7 mouse cellular contexts compared by ENCODE assay signal in genomic region chr10:70440639-70441461, GRCm38 (mm10). TPM values are rescaled to one million over a fixed set of nuclear protein-coding genes. Genes with fewer than 3 reads are reported as not detected.
DNase-seq lines count a peak whose midpoint lies in the region; ATAC-seq and TF ChIP-seq lines count a peak whose summit lies in the region.

No protein-coding gene starts in this region.

- under 1% methylated on average over 44 of the region's 44 CpGs for WGBS in embryonic facial prominence, embryonic 10.5 days
- WGBS in heart, adult 2 months, result 1% methylated on average over 44 of the region's 44 CpGs
- under 1% methylated on average over 44 of the region's 44 CpGs for WGBS in limb, embryonic 12.5 days
- WGBS in midbrain, embryonic 16.5 days, result under 1% methylated on average over 44 of the region's 44 CpGs

- 0 out of 2 replicates have a peak, but pooled peaks have one; percentile 10 for TF ChIP-seq CTCF in heart, adult 2 months (IDR thresholded peaks at IDR 0.05)

- peak overlapping the region; percentile 82 for H3K4me3 ChIP-seq in embryonic facial prominence, embryonic 10.5 days
- peak overlapping the region; percentile 54 for H3K4me3 ChIP-seq in heart, adult 2 months
- H3K4me3 ChIP-seq in limb, embryonic 12.5 days (replicated peaks), result peak overlapping the region; percentile 64
- H3K4me3 ChIP-seq in midbrain, embryonic 16.5 days (ENCODE audit: low read depth, low read length), result peak overlapping the region; percentile 71

- H3K9me3 ChIP-seq in embryonic facial prominence, embryonic 10.5 days, result no peaks in the 10 kb centered on the region
- H3K9me3 ChIP-seq in limb, embryonic 12.5 days, result no peaks in the 10 kb centered on the region
- H3K9me3 ChIP-seq in midbrain, embryonic 16.5 days (replicated peaks; ENCODE audit: control insufficient read depth, low read length, poor library complexity, severe bottlenecking), result no peaks in the 10 kb centered on the region

- intact Hi-C loops in heart, adult 2 months (cut with DNase I), result loop anchor here (2.0 to 5.0 kb wide), 2 partner anchors 42 to 74 kb away; no protein-coding TSS in a partner anchor

- H3K27me3 ChIP-seq in embryonic facial prominence, embryonic 10.5 days (replicated peaks; ENCODE audit: low read depth, poor library complexity, severe bottlenecking), result peaks cover 6% of the 10 kb centered on the region; the same call in 1 of the 2 replicates
- no peaks in the 10 kb centered on the region for H3K27me3 ChIP-seq in heart, adult 2 months (ENCODE audit: control insufficient read depth, insufficient read depth, low read length)
- H3K27me3 ChIP-seq in limb, embryonic 12.5 days, result no peaks in the 10 kb centered on the region
- H3K27me3 ChIP-seq in midbrain, embryonic 16.5 days (ENCODE audit: control insufficient read depth, insufficient read depth, low read depth, low read length), result no peaks in the 10 kb centered on the region

- no peaks in the 10 kb centered on the region for H3K79me2 ChIP-seq in heart, adult 2 months (replicated peaks; ENCODE audit: control insufficient read depth, insufficient read depth, low read length)

- peak; percentile 51 for TF ChIP-seq POLR2A in heart, adult 2 months (IDR thresholded peaks at IDR 0.05; ENCODE audit: insufficient read depth, low read depth, low read length)

- H3K27ac ChIP-seq in embryonic facial prominence, embryonic 10.5 days (replicated peaks), result peak overlapping the region; percentile 92
- H3K27ac ChIP-seq in heart, adult 2 months, result peak overlapping the region; percentile 95
- peak overlapping the region; percentile 84 for H3K27ac ChIP-seq in limb, embryonic 12.5 days
- H3K27ac ChIP-seq in midbrain, embryonic 16.5 days (ENCODE audit: low read length), result peak overlapping the region; percentile 90

- peak overlapping the region; percentile 87 for H3K4me2 ChIP-seq in limb, embryonic 12.5 days
- H3K4me2 ChIP-seq in midbrain, embryonic 16.5 days (ENCODE audit: low read length), result peak overlapping the region; percentile 89

- H3K4me1 ChIP-seq in embryonic facial prominence, embryonic 10.5 days, result peaks cover 18% of the 10 kb centered on the region
- peaks cover 10% of the 10 kb centered on the region for H3K4me1 ChIP-seq in heart, adult 2 months (ENCODE audit: control insufficient read depth, insufficient read depth, low read length)
- peaks cover 16% of the 10 kb centered on the region for H3K4me1 ChIP-seq in limb, embryonic 12.5 days (replicated peaks)
- peaks cover 32% of the 10 kb centered on the region for H3K4me1 ChIP-seq in midbrain, embryonic 16.5 days (ENCODE audit: control insufficient read depth, insufficient read depth, low read length)

- peak; percentile 30 to 44 for DNase-seq in adrenal gland, postnatal 4 days (ENCODE audit: low spot score in 2 of 2)
- DNase-seq in embryonic facial prominence, embryonic 10.5 days (ENCODE audit: low spot score), result peak; percentile 80
- peak; percentile 70 to 77 for DNase-seq in heart, adult 2 months
- peak; percentile 11 to 30 for DNase-seq in kidney, adult 8-10 months
- peak; percentile 38 for DNase-seq in urinary bladder, postnatal 14 days (ENCODE audit: low spot score)

- peak overlapping the region; percentile 66 for H3K9ac ChIP-seq in heart, adult 2 months (ENCODE audit: low read depth, low read length)
- H3K9ac ChIP-seq in limb, embryonic 12.5 days (replicated peaks), result peak overlapping the region; percentile 75
- peak overlapping the region; percentile 88 for H3K9ac ChIP-seq in midbrain, embryonic 16.5 days (ENCODE audit: low read depth, low read length)

- TF ChIP-seq EP300 in heart, adult 2 months (IDR thresholded peaks at IDR 0.05; ENCODE audit: insufficient read depth, low read depth, low read length), result 0 out of 2 replicates have a peak, but pooled peaks have one; percentile 13

- ATAC-seq in limb, embryonic 12.5 days (ENCODE audit: insufficient number of reproducible peaks, insufficient read depth, low FRiP score, low TSS enrichment, low read depth), result peak; percentile 89
- peak; percentile 94 for ATAC-seq in midbrain, embryonic 16.5 days

- H3K36me3 ChIP-seq in embryonic facial prominence, embryonic 10.5 days (replicated peaks), result no peaks in the 10 kb centered on the region
- H3K36me3 ChIP-seq in heart, adult 2 months (ENCODE audit: control insufficient read depth, insufficient read depth, low read length), result peaks cover 4% of the 10 kb centered on the region; the same call in 1 of the 2 replicates
- H3K36me3 ChIP-seq in limb, embryonic 12.5 days, result no peaks in the 10 kb centered on the region
- no peaks in the 10 kb centered on the region for H3K36me3 ChIP-seq in midbrain, embryonic 16.5 days (ENCODE audit: control insufficient read depth, insufficient read depth, low read length)

RNA-seq across cellular contexts. Expression of gene Fam13c, which starts 0.6 kb away (rescaled TPM):
- 10 to 100 TPM; 19.1 to 19.6 TPM for total RNA-seq in adrenal gland, postnatal 4 days (2021)
- polyA plus RNA-seq in embryonic facial prominence, embryonic 10.5 days (2016; fragmentation: Nextera tagmentation; extraction: Ambion mirVana), result 5.4 and 8.5 TPM in 2 replicates
- total RNA-seq in heart, adult 2 months (2021), result 1 to 10 TPM; 5.2 to 5.5 TPM
- 2.8 TPM in 2 replicates for polyA plus RNA-seq in heart, adult 2 months (2012; rRNA removed)
- polyA plus RNA-seq in limb, embryonic 12.5 days (2016; fragmentation: Nextera tagmentation; extraction: Ambion mirVana), result 12.0 and 12.7 TPM in 2 replicates
- polyA plus RNA-seq in midbrain, embryonic 16.5 days (2015; fragmentation: Nextera tagmentation; extraction: Ambion mirVana), result 33.6 and 36.6 TPM in 2 replicates

Comparison
In these comparisons a context has a peak if more than half of its experiments do, and no peak if none do; other contexts are left out.
1. Peak in every context shown above with its lines: DNase-seq, ATAC-seq, H3K4me3 ChIP-seq and H3K27ac ChIP-seq.
2. DNase-seq: peak in every context shown above with its lines; median percentile 80 in embryonic facial prominence, embryonic 10.5 days; 74 in heart, adult 2 months; 38 in urinary bladder, postnatal 14 days; 37 in adrenal gland, postnatal 4 days; 20 in kidney, adult 8-10 months.